Mouse (Mus musculus): ENCODE data around the gene BC052040. TPM values are rescaled to one million over a fixed set of nuclear protein-coding genes. Genes with fewer than 3 reads are reported as not detected.

Gene BC052040
- polyA plus RNA-seq, 1 experiment: 3.8 TPM

- Histone ChIP-seq H3K4me3 (ENCODE audit: control insufficient read depth, insufficient read depth, low read length) (no peak overlapping the region), H3K36me3 (ENCODE audit: control insufficient read depth, insufficient read depth, low read length) (no peaks in the 10 kb centered on the region), H3K4me1 (replicated peaks; ENCODE audit: control insufficient read depth, insufficient read depth, low read length) (no peaks in the 10 kb centered on the region), H3K27ac (ENCODE audit: control insufficient read depth, insufficient read depth, low read length) (no peak overlapping the region), H3K27me3 (ENCODE audit: control insufficient read depth, insufficient read depth, low read length) (no peaks in the 10 kb centered on the region)
- TF ChIP-seq POLR2A (IDR thresholded peaks at IDR 0.05; ENCODE audit: control insufficient read depth, extremely low read depth, insufficient read depth, low read length, poor library complexity): no peak
- no peak for TF ChIP-seq CTCF (IDR thresholded peaks at IDR 0.05; ENCODE audit: borderline replicate concordance, control insufficient read depth, extremely low read depth, insufficient read depth, low read length, poor library complexity)
- DNase-seq: no peak
- 91% methylated on average over 5 of the region's 5 CpGs for WGBS
Measured at GRCm38 (mm10) chr2:115780546-115781011, 199.1 kb downstream of the BC052040 start.

DNA sequence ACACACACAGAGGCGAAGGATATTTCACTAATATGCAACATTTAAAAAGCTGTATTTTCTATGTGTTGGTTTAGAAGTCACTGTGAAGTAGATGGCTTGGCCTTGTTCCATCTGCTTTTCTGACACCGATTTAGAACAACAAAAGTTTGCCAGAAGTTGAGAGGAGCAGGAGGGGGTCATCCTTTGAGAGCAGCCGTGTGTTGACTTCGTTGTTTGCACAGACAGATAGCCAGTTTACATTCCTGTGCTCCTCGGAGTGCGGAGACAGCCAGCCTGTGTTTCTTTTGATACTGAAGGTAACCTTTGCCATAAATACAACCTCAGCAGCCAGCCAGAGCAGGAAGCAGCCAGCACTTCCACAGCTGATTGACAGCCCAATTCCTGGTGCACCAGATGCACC, 204.2 kb downstream of the BC052040 start:
- WGBS: 69% methylated on average over 6 of the region's 6 CpGs
- Histone ChIP-seq H3K27me3 (ENCODE audit: control insufficient read depth, insufficient read depth, low read length) (no peaks in the 10 kb centered on the region), H3K27ac (ENCODE audit: control insufficient read depth, insufficient read depth, low read length) (no peak overlapping the region), H3K4me3 (ENCODE audit: control insufficient read depth, insufficient read depth, low read length) (no peak overlapping the region), H3K4me1 (replicated peaks; ENCODE audit: control insufficient read depth, insufficient read depth, low read length) (no peaks in the 10 kb centered on the region), H3K36me3 (ENCODE audit: control insufficient read depth, insufficient read depth, low read length) (no peaks in the 10 kb centered on the region)
- DNase-seq: no peak
- TF ChIP-seq POLR2A (IDR thresholded peaks at IDR 0.05; ENCODE audit: control insufficient read depth, extremely low read depth, insufficient read depth, low read length, poor library complexity) (no peak), CTCF (IDR thresholded peaks at IDR 0.05; ENCODE audit: borderline replicate concordance, control insufficient read depth, extremely low read depth, insufficient read depth, low read length, poor library complexity) (no peak)

DNA sequence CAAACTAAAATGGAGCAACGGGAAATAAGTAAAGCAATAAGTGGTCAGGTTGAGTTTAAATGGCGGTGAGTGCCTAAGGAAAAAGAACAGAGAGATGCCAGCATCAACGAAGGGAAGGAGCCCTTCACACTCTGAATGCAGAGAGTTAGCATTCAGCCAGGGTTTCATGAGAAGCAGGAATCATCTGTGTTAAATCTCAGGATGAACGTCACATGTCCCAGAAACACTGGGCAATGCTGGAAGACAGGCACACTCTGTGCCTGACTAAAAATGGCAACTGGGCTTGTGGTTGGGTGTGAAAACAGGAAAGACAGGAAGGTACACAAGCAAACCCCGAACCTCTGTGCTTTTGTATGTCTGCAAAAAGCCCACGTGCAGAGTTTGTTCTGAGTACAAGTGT, 217.3 kb downstream of the BC052040 start:
- Histone ChIP-seq H3K4me3 (ENCODE audit: control insufficient read depth, insufficient read depth, low read length) (no peak overlapping the region), H3K4me1 (replicated peaks; ENCODE audit: control insufficient read depth, insufficient read depth, low read length) (no peaks in the 10 kb centered on the region), H3K27ac (ENCODE audit: control insufficient read depth, insufficient read depth, low read length) (no peak overlapping the region), H3K27me3 (ENCODE audit: control insufficient read depth, insufficient read depth, low read length) (no peaks in the 10 kb centered on the region), H3K36me3 (ENCODE audit: control insufficient read depth, insufficient read depth, low read length) (no peaks in the 10 kb centered on the region)
- no peak for DNase-seq
- TF ChIP-seq CTCF (IDR thresholded peaks at IDR 0.05; ENCODE audit: borderline replicate concordance, control insufficient read depth, extremely low read depth, insufficient read depth, low read length, poor library complexity): no peak
- no peak for TF ChIP-seq POLR2A (IDR thresholded peaks at IDR 0.05; ENCODE audit: control insufficient read depth, extremely low read depth, insufficient read depth, low read length, poor library complexity)
- 67% methylated on average over 6 of the region's 6 CpGs for WGBS

GRCm38 (mm10) chr2:115808376-115808775, 226.9 kb downstream of the BC052040 start:
- H3K36me3 ChIP-seq (ENCODE audit: control insufficient read depth, insufficient read depth, low read length): no peaks in the 10 kb centered on the region
- no peak overlapping the region for H3K4me3 ChIP-seq (ENCODE audit: control insufficient read depth, insufficient read depth, low read length)
- WGBS: 91% methylated on average over 4 of the region's 4 CpGs
- no peaks in the 10 kb centered on the region for H3K27me3 ChIP-seq (ENCODE audit: control insufficient read depth, insufficient read depth, low read length)
- H3K4me1 ChIP-seq (replicated peaks; ENCODE audit: control insufficient read depth, insufficient read depth, low read length): no peaks in the 10 kb centered on the region
- no peak for DNase-seq
- TF ChIP-seq CTCF (IDR thresholded peaks at IDR 0.05; ENCODE audit: borderline replicate concordance, control insufficient read depth, extremely low read depth, insufficient read depth, low read length, poor library complexity) (no peak), POLR2A (IDR thresholded peaks at IDR 0.05; ENCODE audit: control insufficient read depth, extremely low read depth, insufficient read depth, low read length, poor library complexity) (no peak)
- H3K27ac ChIP-seq (ENCODE audit: control insufficient read depth, insufficient read depth, low read length): no peak overlapping the region

DNA sequence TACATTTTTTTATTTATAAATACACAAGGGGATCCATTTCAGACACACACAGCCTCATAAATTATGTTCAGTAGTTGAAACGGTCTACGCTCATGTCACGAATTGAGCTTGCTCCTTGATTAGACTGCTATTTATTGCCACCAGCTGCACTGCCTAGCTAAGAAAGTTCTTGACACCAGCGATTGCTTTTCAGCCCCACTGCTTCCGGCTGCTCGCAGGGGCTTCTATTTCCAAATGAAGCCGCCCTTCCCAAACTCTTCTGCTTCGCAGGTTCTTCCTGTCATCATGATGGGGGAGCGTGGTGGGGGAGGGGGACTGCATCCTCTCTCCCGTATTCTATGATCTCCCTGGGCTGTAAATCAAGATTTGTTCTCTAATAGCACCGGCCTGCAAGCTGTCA, 231.8 kb downstream of the BC052040 start:
- no peaks in the 10 kb centered on the region for H3K27me3 ChIP-seq (ENCODE audit: control insufficient read depth, insufficient read depth, low read length)
- no peak for TF ChIP-seq CTCF (IDR thresholded peaks at IDR 0.05; ENCODE audit: borderline replicate concordance, control insufficient read depth, extremely low read depth, insufficient read depth, low read length, poor library complexity)
- TF ChIP-seq POLR2A (IDR thresholded peaks at IDR 0.05; ENCODE audit: control insufficient read depth, extremely low read depth, insufficient read depth, low read length, poor library complexity): no peak
- DNase-seq: no peak
- H3K4me3 ChIP-seq (ENCODE audit: control insufficient read depth, insufficient read depth, low read length): no peak overlapping the region
- no peaks in the 10 kb centered on the region for H3K4me1 ChIP-seq (replicated peaks; ENCODE audit: control insufficient read depth, insufficient read depth, low read length)
- no peak overlapping the region for H3K27ac ChIP-seq (ENCODE audit: control insufficient read depth, insufficient read depth, low read length)
- WGBS: 34% methylated on average over 11 of the region's 11 CpGs
- no peaks in the 10 kb centered on the region for H3K36me3 ChIP-seq (ENCODE audit: control insufficient read depth, insufficient read depth, low read length)

DNA sequence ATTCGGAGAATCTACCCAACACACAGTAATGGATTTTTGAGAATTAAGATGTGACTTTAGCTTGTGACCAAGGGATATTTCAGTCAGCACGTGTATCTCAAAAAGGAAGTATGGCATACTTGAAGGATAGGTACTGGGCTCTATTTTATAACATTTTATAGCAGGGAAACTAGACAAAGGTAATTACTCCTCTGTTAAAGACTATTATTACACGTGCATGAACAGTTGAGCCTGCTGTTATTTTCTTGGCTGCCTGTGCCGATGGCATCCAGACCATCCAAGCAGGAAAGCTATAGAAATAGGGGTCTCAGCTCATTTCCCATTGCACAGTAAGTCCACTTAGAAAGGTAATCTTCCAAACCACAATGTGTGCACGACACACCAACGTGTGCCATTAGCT, 232.2 kb downstream of the BC052040 start:
- DNase-seq: no peak
- no peak overlapping the region for H3K4me3 ChIP-seq (ENCODE audit: control insufficient read depth, insufficient read depth, low read length)
- TF ChIP-seq CTCF (IDR thresholded peaks at IDR 0.05; ENCODE audit: borderline replicate concordance, control insufficient read depth, extremely low read depth, insufficient read depth, low read length, poor library complexity) (no peak), POLR2A (IDR thresholded peaks at IDR 0.05; ENCODE audit: control insufficient read depth, extremely low read depth, insufficient read depth, low read length, poor library complexity) (no peak)
- no peaks in the 10 kb centered on the region for H3K36me3 ChIP-seq (ENCODE audit: control insufficient read depth, insufficient read depth, low read length)
- H3K27ac ChIP-seq (ENCODE audit: control insufficient read depth, insufficient read depth, low read length): no peak overlapping the region
- WGBS: 79% methylated on average over 6 of the region's 6 CpGs
- no peaks in the 10 kb centered on the region for H3K4me1 ChIP-seq (replicated peaks; ENCODE audit: control insufficient read depth, insufficient read depth, low read length)
- H3K27me3 ChIP-seq (ENCODE audit: control insufficient read depth, insufficient read depth, low read length): no peaks in the 10 kb centered on the region

DNA sequence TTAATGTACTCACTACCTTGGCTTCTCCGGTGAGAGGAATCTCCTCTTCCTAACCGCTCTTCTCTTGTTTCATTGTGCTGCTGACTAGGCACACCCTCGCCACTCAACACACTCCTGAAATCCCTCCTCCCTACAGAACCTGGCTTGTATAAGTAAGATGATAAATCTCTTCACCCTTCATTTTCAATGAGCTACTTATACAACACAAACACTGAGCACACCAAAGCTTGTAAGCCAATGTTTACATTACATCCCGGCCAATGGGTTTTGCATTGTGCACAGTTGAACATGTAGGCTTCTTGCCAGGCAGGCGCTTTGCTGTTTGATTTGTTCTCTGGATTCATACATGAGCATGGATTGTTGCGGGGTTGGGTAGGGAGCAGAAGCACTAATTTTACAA, 236.4 kb downstream of the BC052040 start:
- Histone ChIP-seq H3K4me1 (replicated peaks; ENCODE audit: control insufficient read depth, insufficient read depth, low read length) (no peaks in the 10 kb centered on the region), H3K27ac (ENCODE audit: control insufficient read depth, insufficient read depth, low read length) (no peak overlapping the region), H3K27me3 (ENCODE audit: control insufficient read depth, insufficient read depth, low read length) (no peaks in the 10 kb centered on the region), H3K4me3 (ENCODE audit: control insufficient read depth, insufficient read depth, low read length) (no peak overlapping the region), H3K36me3 (ENCODE audit: control insufficient read depth, insufficient read depth, low read length) (no peaks in the 10 kb centered on the region)
- TF ChIP-seq CTCF (IDR thresholded peaks at IDR 0.05; ENCODE audit: borderline replicate concordance, control insufficient read depth, extremely low read depth, insufficient read depth, low read length, poor library complexity) (no peak), POLR2A (IDR thresholded peaks at IDR 0.05; ENCODE audit: control insufficient read depth, extremely low read depth, insufficient read depth, low read length, poor library complexity) (no peak)
- no peak for DNase-seq
- 92% methylated on average over 6 of the region's 6 CpGs for WGBS
